Mouse (Mus musculus): ENCODE results near the gene Rbm45. TPM values are rescaled to one million over a fixed set of nuclear protein-coding genes. Genes with fewer than 3 reads are reported as not detected.

Rbm45 gene
- polyA plus RNA-seq, 1 experiment from 2014 or later = 19.7 TPM

Other genes starting within 250 kb of the Rbm45 start
- 0.32 and 0.59 TPM in 2 replicates for gene Pde11a, start 31.2 kb upstream of the Rbm45 start, polyA plus RNA-seq (2015; fragmentation: Nextera tagmentation; extraction: Ambion mirVana)
- gene Cyct, start 9.5 kb upstream of the Rbm45 start, polyA plus RNA-seq (2015; fragmentation: Nextera tagmentation; extraction: Ambion mirVana) = 0.37 TPM in 1 of 2 replicates, not detected in the other
- gene Osbpl6, start 36.5 kb downstream of the Rbm45 start, polyA plus RNA-seq (2015; fragmentation: Nextera tagmentation; extraction: Ambion mirVana) = 19.4 and 24.6 TPM in 2 replicates